In genomic region chr17:75646982-75647381, GRCm38 (mm10) we compare ENCODE assay signal across 26 mouse cellular contexts.
DNase-seq lines count a peak whose midpoint lies in the region; ATAC-seq and TF ChIP-seq lines count a peak whose summit lies in the region.
"Had no signal": no experiment of that assay in that cellular context is flagged by ENCODE, and none has a peak within 500 bp of the region (broad histone marks: within the 10 kb centered on the region; RNA-seq: fewer than 3 reads in every experiment).

No protein-coding gene starts in this region.

- peak; percentile 14 for DNase-seq in embryo, embryonic 11 days
- no peak for DNase-seq in embryo, embryonic 10.5 days (ENCODE audit: low spot score)
- peak; percentile 13 for DNase-seq in left cerebral cortex, postnatal 4 days
- DNase-seq in left cerebral cortex, adult 9 months (ENCODE audit: low spot score in 2 of 2), result no peak
- peak; percentile 76 for DNase-seq in brain, embryonic 14.5 days (ENCODE audit: low read depth)
- DNase-seq in layer of hippocampus, adult 11-12 months (ENCODE audit: low spot score), result no peak
- DNase-seq in adipocyte (ENCODE audit: low spot score), result no peak
- DNase-seq: adrenal gland, adult 8-10 months; cerebellum, adult 8-10 months; gastrocnemius, postnatal 14 days; heart, adult 11 months; heart, postnatal 10 days; kidney, adult 11 months; kidney, postnatal 36 days; lung, embryonic 14.5 days; lung, postnatal 36 days; thymus, postnatal 25 days had no signal

- H3K9me3 ChIP-seq in midbrain, embryonic 15.5 days, result no peaks in the 10 kb centered on the region
- H3K9me3 ChIP-seq: embryonic facial prominence, embryonic 13.5 days; heart, embryonic 12.5 days; kidney, embryonic 15.5 days; limb, embryonic 15.5 days; neural tube, embryonic 13.5 days had no signal

- H3K27ac ChIP-seq in midbrain, embryonic 15.5 days, result peak overlapping the region; percentile 12; the same call in 1 of the 2 replicates
- H3K27ac ChIP-seq: embryonic facial prominence, embryonic 13.5 days; kidney, embryonic 15.5 days; limb, embryonic 15.5 days; liver, embryonic 14.5 days; neural tube, embryonic 13.5 days had no signal

- no peaks in the 10 kb centered on the region for H3K4me1 ChIP-seq in midbrain, embryonic 15.5 days
- H3K4me1 ChIP-seq: embryonic facial prominence, embryonic 13.5 days; heart, embryonic 12.5 days; kidney, embryonic 15.5 days; limb, embryonic 15.5 days; megakaryocyte, embryonic 14.5 days had no signal

- no peaks in the 10 kb centered on the region for H3K27me3 ChIP-seq in midbrain, embryonic 15.5 days (replicated peaks)
- H3K27me3 ChIP-seq: embryonic facial prominence, embryonic 13.5 days; heart, embryonic 12.5 days; kidney, embryonic 15.5 days; limb, embryonic 15.5 days; megakaryocyte, embryonic 14.5 days; neural tube, embryonic 13.5 days had no signal

- no peak for TF ChIP-seq POLR2A in brain, embryonic 14.5 days (IDR thresholded peaks at IDR 0.05; ENCODE audit: borderline replicate concordance, extremely low read depth, insufficient read depth, insufficient read length, poor library complexity, severe bottlenecking)

- ATAC-seq in midbrain, embryonic 15.5 days (replicated peaks), result peak; percentile 83
- ATAC-seq: forebrain, embryonic 16.5 days had no signal

- intact Hi-C loops in left cerebral cortex, postnatal 4 days (cut with DNase I), result no loop called here

- H3K36me3 ChIP-seq in midbrain, embryonic 15.5 days (replicated peaks), result no peaks in the 10 kb centered on the region
- H3K36me3 ChIP-seq: embryonic facial prominence, embryonic 13.5 days; heart, embryonic 12.5 days; kidney, embryonic 15.5 days; limb, embryonic 15.5 days; neural tube, embryonic 13.5 days had no signal

- H3K4me3 ChIP-seq in midbrain, embryonic 15.5 days, result no peak overlapping the region
- H3K4me3 ChIP-seq: embryonic facial prominence, embryonic 13.5 days; heart, embryonic 12.5 days; kidney, embryonic 15.5 days; limb, embryonic 15.5 days; megakaryocyte, embryonic 14.5 days; neural tube, embryonic 13.5 days had no signal

- 47% methylated on average over 11 of the region's 11 CpGs for WGBS in midbrain, embryonic 15.5 days

- H3K4me2 ChIP-seq in midbrain, embryonic 15.5 days, result no peak overlapping the region
- H3K4me2 ChIP-seq: embryonic facial prominence, embryonic 13.5 days; heart, embryonic 12.5 days; kidney, embryonic 15.5 days; limb, embryonic 15.5 days; lung, embryonic 14.5 days; neural tube, embryonic 13.5 days had no signal

- no peak overlapping the region for H3K9ac ChIP-seq in midbrain, embryonic 15.5 days
- H3K9ac ChIP-seq: embryonic facial prominence, embryonic 13.5 days; heart, embryonic 12.5 days; kidney, embryonic 15.5 days; limb, embryonic 15.5 days; liver, embryonic 14.5 days; lung, embryonic 14.5 days; neural tube, embryonic 13.5 days had no signal

- TF ChIP-seq CTCF in brain, embryonic 14.5 days (IDR thresholded peaks at IDR 0.05; ENCODE audit: borderline replicate concordance, extremely low read depth, insufficient read depth, insufficient read length), result no peak

Comparison
In these comparisons a context has a peak if more than half of its experiments do, and no peak if none do; other contexts are left out.
1. DNase-seq: peak in embryo, embryonic 11 days (single experiment), left cerebral cortex, postnatal 4 days (single experiment) and brain, embryonic 14.5 days (single experiment); none in embryo, embryonic 10.5 days (single experiment), left cerebral cortex, adult 9 months (0 of 2), layer of hippocampus, adult 11-12 months (single experiment) and adipocyte (single experiment).